Mouse (Mus musculus): Measurements from ENCODE around the gene 2610318N02Rik. TPM values are rescaled to one million over a fixed set of nuclear protein-coding genes. Genes with fewer than 3 reads are reported as not detected.
A peak's percentile ranks its signal among the peaks of the same experiment; 100 is the strongest.

Gene 2610318N02Rik
- polyA plus RNA-seq, 1 experiment from 2014 or later = 54.8 TPM

- Histone ChIP-seq H3K4me3 (no peak overlapping the region), H3K27ac (no peak overlapping the region), H3K9me3 (no peaks in the 10 kb centered on the region), H3K9ac (no peak overlapping the region), H3K4me1 (peaks cover 16% of the 10 kb centered on the region), H3K36me3 (peaks cover 93% of the 10 kb centered on the region), H3K4me2 (no peak overlapping the region), H3K27me3 (no peaks in the 10 kb centered on the region)
- WGBS = 57% methylated on average over 7 of the region's 7 CpGs
- no peak for ATAC-seq (ENCODE audit: insufficient number of reproducible peaks, insufficient read depth, low FRiP score, low TSS enrichment, low read depth)
Measured at GRCm38 (mm10) chr16:17102630-17103220, 22.2 kb downstream of the 2610318N02Rik start.

- Histone ChIP-seq H3K27ac (no peak overlapping the region), H3K4me3 (no peak overlapping the region), H3K27me3 (no peaks in the 10 kb centered on the region), H3K9ac (no peak overlapping the region), H3K9me3 (no peaks in the 10 kb centered on the region), H3K4me2 (no peak overlapping the region), H3K36me3 (peaks cover 99% of the 10 kb centered on the region), H3K4me1 (no peaks in the 10 kb centered on the region)
- no peak for ATAC-seq (ENCODE audit: insufficient number of reproducible peaks, insufficient read depth, low FRiP score, low TSS enrichment, low read depth)
- WGBS = 96% methylated on average over 3 of the region's 3 CpGs
Measured at GRCm38 (mm10) chr16:17096938-17097337, 28.0 kb downstream of the 2610318N02Rik start.

GRCm38 (mm10) chr16:17088346-17088745 is 36.6 kb downstream of the 2610318N02Rik start:
- Histone ChIP-seq H3K9me3 (no peaks in the 10 kb centered on the region), H3K9ac (no peak overlapping the region), H3K27ac (no peak overlapping the region), H3K4me2 (no peak overlapping the region), H3K36me3 (peaks cover 99% of the 10 kb centered on the region), H3K4me1 (no peaks in the 10 kb centered on the region), H3K4me3 (no peak overlapping the region), H3K27me3 (no peaks in the 10 kb centered on the region)
- 71% methylated on average over 3 of the region's 3 CpGs for WGBS
- ATAC-seq (ENCODE audit: insufficient number of reproducible peaks, insufficient read depth, low FRiP score, low TSS enrichment, low read depth) = no peak; the same call in 1 of the 2 replicates

- no peaks in the 10 kb centered on the region for H3K9me3 ChIP-seq
- H3K36me3 ChIP-seq = peaks cover 99% of the 10 kb centered on the region
- H3K4me3 ChIP-seq = no peak overlapping the region
- no peak for ATAC-seq (ENCODE audit: insufficient number of reproducible peaks, insufficient read depth, low FRiP score, low TSS enrichment, low read depth)
- no peaks in the 10 kb centered on the region for H3K4me1 ChIP-seq
- no peak overlapping the region for H3K9ac ChIP-seq
- H3K4me2 ChIP-seq = no peak overlapping the region
- H3K27ac ChIP-seq = no peak overlapping the region
- H3K27me3 ChIP-seq = no peaks in the 10 kb centered on the region
- WGBS = 79% methylated on average over 13 of the region's 13 CpGs
Measured at GRCm38 (mm10) chr16:17086669-17087193, 38.2 kb downstream of the 2610318N02Rik start.

- Histone ChIP-seq H3K36me3 (peaks cover 100% of the 10 kb centered on the region), H3K9me3 (no peaks in the 10 kb centered on the region), H3K27me3 (no peaks in the 10 kb centered on the region), H3K4me3 (no peak overlapping the region), H3K9ac (no peak overlapping the region), H3K27ac (no peak overlapping the region), H3K4me1 (no peaks in the 10 kb centered on the region), H3K4me2 (no peak overlapping the region)
- ATAC-seq (ENCODE audit: insufficient number of reproducible peaks, insufficient read depth, low FRiP score, low TSS enrichment, low read depth) = no peak
- WGBS = 83% methylated on average over 3 of the region's 3 CpGs
Measured at GRCm38 (mm10) chr16:17086241-17086640, 38.7 kb downstream of the 2610318N02Rik start.

- H3K27ac ChIP-seq = no peak overlapping the region
- no peak overlapping the region for H3K9ac ChIP-seq
- H3K27me3 ChIP-seq = no peaks in the 10 kb centered on the region
- no peak for ATAC-seq (ENCODE audit: insufficient number of reproducible peaks, insufficient read depth, low FRiP score, low TSS enrichment, low read depth)
- no peak overlapping the region for H3K4me2 ChIP-seq
- no peaks in the 10 kb centered on the region for H3K9me3 ChIP-seq
- WGBS = 87% methylated on average over 4 of the region's 4 CpGs
- H3K4me3 ChIP-seq = no peak overlapping the region
- no peaks in the 10 kb centered on the region for H3K4me1 ChIP-seq
- H3K36me3 ChIP-seq = peaks cover 98% of the 10 kb centered on the region
Measured at GRCm38 (mm10) chr16:17085636-17086035, 39.3 kb downstream of the 2610318N02Rik start.

- ATAC-seq (ENCODE audit: insufficient number of reproducible peaks, insufficient read depth, low FRiP score, low TSS enrichment, low read depth) = no peak
Measured at GRCm38 (mm10) chr16:17082121-17082792, 42.7 kb downstream of the 2610318N02Rik start.

GRCm38 (mm10) chr16:17078101-17078500 is 46.9 kb downstream of the 2610318N02Rik start:
- Histone ChIP-seq H3K4me1 (no peaks in the 10 kb centered on the region), H3K27ac (no peak overlapping the region), H3K4me2 (no peak overlapping the region), H3K9me3 (no peaks in the 10 kb centered on the region), H3K4me3 (no peak overlapping the region), H3K36me3 (peaks cover 67% of the 10 kb centered on the region), H3K27me3 (no peaks in the 10 kb centered on the region), H3K9ac (no peak overlapping the region)
- no peak for ATAC-seq (ENCODE audit: insufficient number of reproducible peaks, insufficient read depth, low FRiP score, low TSS enrichment, low read depth)
- 82% methylated on average over 7 of the region's 7 CpGs for WGBS

More at GRCm38 (mm10) chr16:17082121-17082792, 42.7 kb downstream of the 2610318N02Rik start:
- H3K4me1 ChIP-seq = no peaks in the 10 kb centered on the region
- H3K9me3 ChIP-seq = no peaks in the 10 kb centered on the region
- no peak overlapping the region for H3K9ac ChIP-seq
- H3K27ac ChIP-seq = no peak overlapping the region
- H3K36me3 ChIP-seq = peaks cover 86% of the 10 kb centered on the region
- WGBS = 86% methylated on average over 6 of the region's 6 CpGs
- no peaks in the 10 kb centered on the region for H3K27me3 ChIP-seq
- no peak overlapping the region for H3K4me3 ChIP-seq
- no peak overlapping the region for H3K4me2 ChIP-seq

- H3K27me3 ChIP-seq = no peaks in the 10 kb centered on the region
- no peak overlapping the region for H3K27ac ChIP-seq
- H3K4me3 ChIP-seq = no peak overlapping the region
- no peaks in the 10 kb centered on the region for H3K9me3 ChIP-seq
- no peak overlapping the region for H3K4me2 ChIP-seq
- no peak for ATAC-seq (ENCODE audit: insufficient number of reproducible peaks, insufficient read depth, low FRiP score, low TSS enrichment, low read depth)
- H3K36me3 ChIP-seq = peaks cover 55% of the 10 kb centered on the region
- peaks cover 1% of the 10 kb centered on the region; the same call in 1 of the 2 replicates for H3K4me1 ChIP-seq
- no peak overlapping the region for H3K9ac ChIP-seq
Measured at GRCm38 (mm10) chr16:17076869-17077268, 48.1 kb downstream of the 2610318N02Rik start.

- no peaks in the 10 kb centered on the region for H3K9me3 ChIP-seq
- 93% methylated on average over 2 of the region's 2 CpGs for WGBS
- peaks cover 50% of the 10 kb centered on the region for H3K36me3 ChIP-seq
- peaks cover 6% of the 10 kb centered on the region for H3K4me1 ChIP-seq
- no peaks in the 10 kb centered on the region for H3K27me3 ChIP-seq
- H3K9ac ChIP-seq = no peak overlapping the region
- no peak overlapping the region for H3K27ac ChIP-seq
- no peak for ATAC-seq (ENCODE audit: insufficient number of reproducible peaks, insufficient read depth, low FRiP score, low TSS enrichment, low read depth)
- no peak overlapping the region for H3K4me3 ChIP-seq
- H3K4me2 ChIP-seq = no peak overlapping the region
Measured at GRCm38 (mm10) chr16:17076301-17076700, 48.7 kb downstream of the 2610318N02Rik start.

GRCm38 (mm10) chr16:17073000-17073399 is 52.0 kb downstream of the 2610318N02Rik start:
- Histone ChIP-seq H3K4me3 (no peak overlapping the region), H3K4me1 (peaks cover 14% of the 10 kb centered on the region), H3K9ac (no peak overlapping the region), H3K4me2 (no peak overlapping the region), H3K9me3 (no peaks in the 10 kb centered on the region), H3K36me3 (peaks cover 29% of the 10 kb centered on the region), H3K27ac (no peak overlapping the region), H3K27me3 (no peaks in the 10 kb centered on the region)
- 94% methylated on average over 7 of the region's 7 CpGs for WGBS
- no peak for ATAC-seq (ENCODE audit: insufficient number of reproducible peaks, insufficient read depth, low FRiP score, low TSS enrichment, low read depth)

GRCm38 (mm10) chr16:17070716-17071115 is 54.3 kb downstream of the 2610318N02Rik start:
- Histone ChIP-seq H3K27me3 (no peaks in the 10 kb centered on the region), H3K36me3 (peaks cover 15% of the 10 kb centered on the region), H3K4me1 (peaks cover 14% of the 10 kb centered on the region), H3K9me3 (no peaks in the 10 kb centered on the region), H3K4me2 (peak overlapping the region; percentile 75), H3K27ac (no peak overlapping the region), H3K9ac (peak overlapping the region; percentile 87), H3K4me3 (peak overlapping the region; percentile 78)
- 48% methylated on average over 6 of the region's 6 CpGs for WGBS
- ATAC-seq (ENCODE audit: insufficient number of reproducible peaks, insufficient read depth, low FRiP score, low TSS enrichment, low read depth) = no peak

All from embryonic facial prominence, embryonic 13.5 days (tissue).